Mouse (Mus musculus) heart, adult 2 months (tissue): ENCODE results near the gene Dqx1. TPM values are rescaled to one million over a fixed set of nuclear protein-coding genes. Genes with fewer than 3 reads are reported as not detected.

Source experiments
- DNase-seq, 2 experiments: peaks; one replicate each; pipeline ENCODE4 v3.0.0; 2021
- H3K27ac ChIP-seq: fragments of 200-600 bp; 2 replicates; pipeline ENCODE4 v1.8.1; 2022
- H3K27me3 ChIP-seq: fragments of 200-500 bp; 2 replicates; pipeline ENCODE4 v1.6.1; 2012; ENCODE audit warnings: mild to moderate bottlenecking, low read length, inconsistent platforms, mixed read lengths; ENCODE audit not compliant: control insufficient read depth, insufficient read depth
- H3K36me3 ChIP-seq: fragments of 200-500 bp; 2 replicates; pipeline ENCODE4 v1.6.1; 2012; ENCODE audit warnings: low read length, inconsistent platforms; ENCODE audit not compliant: control insufficient read depth, insufficient read depth
- H3K4me1 ChIP-seq: fragments of 200-500 bp; 2 replicates; pipeline ENCODE4 v1.6.1; 2011; ENCODE audit warnings: low read length; ENCODE audit not compliant: control insufficient read depth, insufficient read depth
- H3K4me3 ChIP-seq: fragments of 200-600 bp; 2 replicates; pipeline ENCODE4 v1.8.1; 2022
- H3K79me2 ChIP-seq: fragments of 200-500 bp; replicated peaks from 2 replicates; pipeline ENCODE4 v1.6.1; 2012; ENCODE audit warnings: mild to moderate bottlenecking, inconsistent platforms, low read length, moderate library complexity, mixed read lengths; ENCODE audit not compliant: control insufficient read depth, insufficient read depth
- H3K9ac ChIP-seq: fragments of 200-500 bp; 2 replicates; pipeline ENCODE4 v1.6.1; 2012; ENCODE audit warnings: low read depth, mild to moderate bottlenecking, control low read depth, inconsistent platforms, low read length, mixed read lengths
- CTCF ChIP-seq: fragments of 200-600 bp; IDR thresholded peaks from 2 replicates; pipeline ENCODE4 v1.8.1; 2022; ENCODE audit warnings: antibody characterized with exemption, mild to moderate bottlenecking, moderate library complexity
- EP300 ChIP-seq: fragments of 200-500 bp; IDR thresholded peaks from 2 replicates; pipeline ENCODE4 v1.6.1; 2011; ENCODE audit warnings: low read depth, low read length, control low read depth; ENCODE audit not compliant: insufficient read depth
- POLR2A ChIP-seq: fragments of 200-500 bp; IDR thresholded peaks from 2 replicates; pipeline ENCODE4 v1.6.1; 2011; ENCODE audit warnings: mild to moderate bottlenecking, low read depth, low read length, control low read depth; ENCODE audit not compliant: insufficient read depth
- WGBS: fragments of 180-500 bp; shearing (Covaris S2); methylation state at CpG from one replicate; pipeline ENCODE4 v1.1.7; 2018; 5-methylcytosine and 5-hydroxymethylcytosine counted together
- intact Hi-C: fragments of 180-260 bp; cut with DNase I; formaldehyde crosslinking; loops from one replicate; pipeline ENCODE4 v1.15.1; 2025
- polyA plus RNA-seq: library from polyadenylated mRNA; depleted of rRNA; stranded (reverse); fragments of >200 nt; gene quantifications from 2 replicates; pipeline ENCODE4 v1.2.3, GENCODE M21; 2012
- total RNA-seq, 2 experiments: library from RNA; stranded (reverse); gene quantifications; 2 replicates each; pipeline ENCODE4 v1.2.3; 2021

The Dqx1 gene
- total and polyA plus RNA-seq, 3 experiments: 0.65 to 1.4 (median 0.80) TPM

- under 1% methylated on average over 47 of the region's 47 CpGs for WGBS
- no peaks in the 10 kb centered on the region for H3K27me3 ChIP-seq
- peak overlapping the region; percentile 64 for H3K4me3 ChIP-seq
- DNase-seq: peak; percentile 51 to 66
- H3K79me2 ChIP-seq: no peaks in the 10 kb centered on the region
- peak overlapping the region; percentile 76 for H3K27ac ChIP-seq
- H3K36me3 ChIP-seq: no peaks in the 10 kb centered on the region
- no peak for TF ChIP-seq EP300
- TF ChIP-seq POLR2A: no peak
- TF ChIP-seq CTCF: no peak
- no peaks in the 10 kb centered on the region for H3K4me1 ChIP-seq
- intact Hi-C loops: no loop called here
- H3K9ac ChIP-seq: peak overlapping the region; percentile 73
Measured at GRCm38 (mm10) chr6:83087205-83087925, 29.7 kb downstream of the Dqx1 start.

DNA sequence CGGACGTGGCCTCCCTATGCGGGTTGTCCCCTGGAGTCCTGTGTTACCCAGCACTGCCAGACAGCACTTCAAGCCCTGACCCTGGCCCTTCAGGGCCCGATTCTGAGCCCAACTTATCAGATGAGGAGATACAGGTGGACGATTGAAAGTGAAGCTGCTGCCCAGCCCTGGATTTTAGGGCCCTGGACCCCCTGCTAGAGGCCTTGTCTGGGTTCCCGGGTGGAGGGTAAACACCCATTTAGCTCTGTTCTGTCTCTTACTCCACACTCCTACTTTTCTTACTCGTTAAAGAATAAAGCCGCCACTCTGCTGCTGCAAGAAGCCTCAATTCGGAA, 30.2 kb downstream of the Dqx1 start:
- no peaks in the 10 kb centered on the region for H3K79me2 ChIP-seq
- 25% methylated on average over 9 of the region's 9 CpGs for WGBS
- TF ChIP-seq CTCF: no peak
- TF ChIP-seq EP300: no peak
- TF ChIP-seq POLR2A: no peak

DNA sequence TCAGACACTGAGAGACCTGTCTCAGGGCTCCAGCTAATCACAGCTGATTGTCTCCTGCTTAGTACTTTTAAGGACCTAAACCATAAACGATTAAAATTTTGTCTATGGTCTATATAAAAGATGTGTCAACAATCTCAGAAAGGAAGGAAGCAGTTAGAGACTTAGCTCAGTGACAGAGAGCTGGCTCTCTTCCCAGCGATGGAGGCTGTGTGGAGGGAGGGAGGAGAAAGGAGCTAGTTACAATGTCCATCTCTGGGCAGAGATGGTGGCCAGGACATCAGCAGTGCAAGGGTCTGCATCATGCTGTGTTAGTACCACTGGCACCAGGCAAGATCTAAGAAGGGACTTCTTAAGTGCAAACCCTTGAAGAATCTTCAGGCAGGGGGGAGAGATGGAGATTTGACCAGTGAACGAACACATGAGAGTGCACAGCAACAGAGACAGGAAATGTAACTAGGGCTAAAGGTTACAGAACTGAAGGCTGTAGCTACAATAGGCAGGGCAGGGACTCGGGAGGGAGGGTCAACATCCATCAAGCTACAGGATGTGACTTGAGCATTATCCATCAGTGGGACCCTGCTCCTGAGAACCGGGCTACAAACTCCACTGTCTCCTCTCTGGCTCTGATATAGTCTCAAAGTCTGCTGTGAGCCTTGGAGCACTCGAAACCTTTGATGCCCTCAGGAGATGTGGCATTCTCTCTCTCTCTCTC, 34.9 kb downstream of the Dqx1 start:
- no peak overlapping the region for H3K27ac ChIP-seq
- no peak for DNase-seq
- H3K9ac ChIP-seq: no peak overlapping the region
- peaks cover 2% of the 10 kb centered on the region for H3K4me1 ChIP-seq
- TF ChIP-seq EP300 (no peak), POLR2A (no peak), CTCF (no peak)
- H3K79me2 ChIP-seq: no peaks in the 10 kb centered on the region
- intact Hi-C loops: no loop called here
- WGBS: 16% methylated on average over 6 of the region's 6 CpGs
- no peaks in the 10 kb centered on the region for H3K36me3 ChIP-seq
- no peak overlapping the region for H3K4me3 ChIP-seq
- no peaks in the 10 kb centered on the region for H3K27me3 ChIP-seq

More for the DNA sequence above, 30.2 kb downstream of the Dqx1 start:
- Histone ChIP-seq H3K36me3 (no peaks in the 10 kb centered on the region), H3K27ac (peak overlapping the region; percentile 76), H3K9ac (peak overlapping the region; percentile 73), H3K4me1 (peaks cover 2% of the 10 kb centered on the region), H3K4me3 (peak overlapping the region; percentile 64), H3K27me3 (no peaks in the 10 kb centered on the region)
- DNase-seq: no peak
- intact Hi-C loops: no loop called here

DNA sequence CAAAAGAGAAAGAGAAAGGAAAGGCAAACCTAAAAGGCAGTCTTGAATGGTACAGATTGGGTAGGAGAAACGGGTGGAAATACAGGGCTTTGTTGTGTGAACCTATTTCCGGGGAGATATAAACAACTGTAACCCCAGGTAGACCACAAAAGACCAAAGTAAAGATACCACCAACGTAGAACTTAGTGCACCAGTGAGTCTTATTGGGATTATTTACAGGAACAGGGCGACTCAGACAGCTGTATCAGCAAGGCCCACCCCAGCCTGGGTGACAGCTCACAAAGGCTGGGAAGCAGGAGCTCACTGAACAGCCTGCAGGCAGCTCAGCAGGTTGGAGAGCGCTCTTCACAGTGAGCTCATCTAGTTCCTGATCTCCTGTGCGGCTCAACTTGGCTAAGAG, 38.3 kb downstream of the Dqx1 start:
- no peaks in the 10 kb centered on the region for H3K27me3 ChIP-seq
- DNase-seq: no peak
- no peak overlapping the region for H3K4me3 ChIP-seq
- peaks cover 3% of the 10 kb centered on the region for H3K4me1 ChIP-seq
- no peak for TF ChIP-seq CTCF
- TF ChIP-seq POLR2A: no peak
- TF ChIP-seq EP300: no peak
- no peaks in the 10 kb centered on the region for H3K79me2 ChIP-seq
- WGBS: 48% methylated on average over 6 of the region's 6 CpGs
- H3K27ac ChIP-seq: no peak overlapping the region
- intact Hi-C loops: no loop called here
- H3K9ac ChIP-seq: no peak overlapping the region
- no peaks in the 10 kb centered on the region for H3K36me3 ChIP-seq

DNA sequence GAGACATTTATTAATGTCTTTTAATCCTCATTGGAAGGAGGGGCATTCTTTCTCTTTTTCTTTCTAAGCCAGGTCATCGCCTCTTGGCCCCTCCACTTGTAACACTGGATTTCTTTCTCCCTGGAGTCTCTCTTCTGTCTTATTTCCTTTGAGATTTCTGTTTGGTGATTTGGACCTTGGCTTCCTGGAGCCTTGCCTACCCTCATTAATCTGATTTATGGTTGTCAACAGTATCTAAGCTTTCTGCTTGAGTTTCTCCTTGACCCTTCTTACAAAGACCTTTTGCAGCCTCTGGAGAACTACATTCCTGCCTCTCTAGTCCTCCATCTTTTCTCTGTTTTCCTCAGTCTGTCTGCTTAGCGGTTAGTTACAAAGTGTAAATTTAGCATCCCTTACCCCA, 40.8 kb downstream of the Dqx1 start:
- no peaks in the 10 kb centered on the region for H3K27me3 ChIP-seq

DNA sequence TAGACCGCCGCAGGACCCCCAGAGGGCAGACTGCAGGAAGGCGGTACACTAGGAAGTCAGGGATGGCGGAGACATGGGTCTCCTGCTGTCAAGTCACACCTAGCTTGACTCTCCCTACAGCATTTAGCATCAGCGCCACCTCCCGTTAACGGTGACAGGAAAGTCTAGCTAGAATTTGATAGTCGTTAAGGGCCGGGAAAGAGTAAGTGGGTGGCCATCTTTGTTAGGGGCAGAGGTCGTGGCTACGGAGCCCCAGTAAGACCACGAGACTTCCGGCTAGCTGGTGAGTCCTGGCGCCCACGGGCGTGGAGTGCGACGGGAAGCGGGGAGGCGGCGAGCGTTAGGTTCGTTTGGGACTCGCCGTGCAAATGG, 43.7 kb downstream of the Dqx1 start, which contains the start of the genes Ccdc142 and Gm42688:
Gene Ccdc142 (plus strand): TSS at position 286 of the 372 bp plus-strand sequence.
Gene Gm42688 (plus strand): TSS at position 302 of the 372 bp plus-strand sequence.
- H3K4me1 ChIP-seq: peaks cover 4% of the 10 kb centered on the region
- H3K36me3 ChIP-seq: no peaks in the 10 kb centered on the region
- H3K9ac ChIP-seq: peak within 1 kb of the TSS; percentile 91
- H3K79me2 ChIP-seq: no peaks in the 10 kb centered on the region
- H3K4me3 ChIP-seq: peak within 1 kb of the TSS; percentile 72
- under 1% methylated on average over 25 of the region's 25 CpGs for WGBS
- no peaks in the 10 kb centered on the region for H3K27me3 ChIP-seq
- intact Hi-C loops: loop anchor here (1.0 to 10.0 kb wide), 2 partner anchors 105 to 163 kb away; no protein-coding TSS in a partner anchor
- peak; percentile 89 to 92 for DNase-seq
- peak within 1 kb of the TSS; percentile 89 for H3K27ac ChIP-seq
- TF ChIP-seq CTCF: peak; percentile 68
- TF ChIP-seq EP300: peak; percentile 64; the same call in 1 of the 2 replicates
- TF ChIP-seq POLR2A: peak; percentile 68

More for the DNA sequence above, 40.8 kb downstream of the Dqx1 start:
- no peak overlapping the region for H3K9ac ChIP-seq
- no peak for DNase-seq
- no peak overlapping the region for H3K4me3 ChIP-seq
- H3K27ac ChIP-seq: no peak overlapping the region
- 68% methylated on average over 2 of the region's 2 CpGs for WGBS
- no peak for TF ChIP-seq CTCF
- TF ChIP-seq POLR2A: no peak
- no peak for TF ChIP-seq EP300
- intact Hi-C loops: no loop called here
- no peaks in the 10 kb centered on the region for H3K79me2 ChIP-seq
- no peaks in the 10 kb centered on the region for H3K36me3 ChIP-seq
- H3K4me1 ChIP-seq: peaks cover 4% of the 10 kb centered on the region
